Mouse (Mus musculus) hindbrain, embryonic 12.5 days (tissue): ENCODE data around the gene Atp2c2. TPM values are rescaled to one million over a fixed set of nuclear protein-coding genes. Genes with fewer than 3 reads are reported as not detected.

ENCODE experiments used
- ATAC-seq: fragments of 200-750 bp; cut with Nextera tagmentation; 2 replicates; pipeline ENCODE4 v1.8.0; 2017; ENCODE audit warnings: moderate TSS enrichment; ENCODE audit not compliant: low FRiP score
- H3K27ac ChIP-seq: fragments of 300-500 bp; sonication (generic); 2 replicates; pipeline ENCODE4 v1.5.1; 2016; ENCODE audit warnings: mild to moderate bottlenecking
- H3K27me3 ChIP-seq: fragments of 300-500 bp; sonication (generic); 2 replicates; pipeline ENCODE4 v1.6.1; 2016; ENCODE audit warnings: mild to moderate bottlenecking
- H3K36me3 ChIP-seq: fragments of 300-500 bp; sonication (generic); 2 replicates; pipeline ENCODE4 v1.6.1; 2016; ENCODE audit warnings: mild to moderate bottlenecking
- H3K4me1 ChIP-seq: fragments of 300-500 bp; sonication (generic); 2 replicates; pipeline ENCODE4 v1.6.1; 2016
- H3K4me2 ChIP-seq: fragments of 300-500 bp; sonication (generic); replicated peaks from 2 replicates; pipeline ENCODE4 v1.6.1; 2016; ENCODE audit warnings: mild to moderate bottlenecking
- H3K4me3 ChIP-seq: fragments of 300-500 bp; sonication (generic); 2 replicates; pipeline ENCODE4 v1.5.1; 2016; ENCODE audit warnings: mild to moderate bottlenecking
- H3K9ac ChIP-seq: fragments of 300-500 bp; sonication (generic); 2 replicates; pipeline ENCODE4 v1.6.1; 2016; ENCODE audit warnings: mild to moderate bottlenecking, moderate library complexity
- H3K9me3 ChIP-seq: fragments of 300-500 bp; sonication (generic); replicated peaks from 2 replicates; pipeline ENCODE4 v1.6.1; 2016; ENCODE audit warnings: mild to moderate bottlenecking
- whole genome bisulfite sequencing: fragments of 180-500 bp; shearing (Covaris S2); methylation state at CpG from one replicate; pipeline ENCODE4 v1.1.7; 2016; 5-methylcytosine and 5-hydroxymethylcytosine counted together
- polyA plus RNA-seq: library from polyadenylated mRNA; unstranded; fragments of >200 nt; fragmentation: Nextera tagmentation; extraction: Ambion mirVana; gene quantifications from 2 replicates; pipeline ENCODE4 v1.2.1, GENCODE M21; 2016

The Atp2c2 gene
- polyA plus RNA-seq, 1 experiment from 2014 or later: 0.88 TPM

DNA sequence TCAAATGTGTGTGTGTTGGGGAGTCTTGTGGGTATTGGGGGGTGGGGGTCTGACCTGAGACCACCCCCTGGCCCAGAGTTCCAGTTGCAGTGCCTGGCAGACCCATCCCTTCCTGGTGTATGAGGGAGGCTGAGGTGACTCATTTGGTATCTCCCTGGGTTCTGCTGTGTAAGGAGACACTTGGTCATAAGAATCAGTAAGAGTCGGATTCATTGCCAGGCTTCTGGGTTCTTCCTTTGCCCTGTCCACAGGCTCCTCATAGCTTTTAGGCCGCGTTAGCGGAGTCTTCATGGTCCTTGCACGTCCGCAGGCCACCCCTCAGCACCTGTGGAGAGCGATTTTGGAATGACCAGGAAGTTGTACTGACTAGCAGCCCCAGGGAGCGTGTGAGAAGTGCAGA is 8.7 kb downstream of the Atp2c2 start:
- ATAC-seq: no peak
- WGBS: 86% methylated on average over 8 of the region's 8 CpGs
- peaks cover 13% of the 10 kb centered on the region for H3K4me1 ChIP-seq

DNA sequence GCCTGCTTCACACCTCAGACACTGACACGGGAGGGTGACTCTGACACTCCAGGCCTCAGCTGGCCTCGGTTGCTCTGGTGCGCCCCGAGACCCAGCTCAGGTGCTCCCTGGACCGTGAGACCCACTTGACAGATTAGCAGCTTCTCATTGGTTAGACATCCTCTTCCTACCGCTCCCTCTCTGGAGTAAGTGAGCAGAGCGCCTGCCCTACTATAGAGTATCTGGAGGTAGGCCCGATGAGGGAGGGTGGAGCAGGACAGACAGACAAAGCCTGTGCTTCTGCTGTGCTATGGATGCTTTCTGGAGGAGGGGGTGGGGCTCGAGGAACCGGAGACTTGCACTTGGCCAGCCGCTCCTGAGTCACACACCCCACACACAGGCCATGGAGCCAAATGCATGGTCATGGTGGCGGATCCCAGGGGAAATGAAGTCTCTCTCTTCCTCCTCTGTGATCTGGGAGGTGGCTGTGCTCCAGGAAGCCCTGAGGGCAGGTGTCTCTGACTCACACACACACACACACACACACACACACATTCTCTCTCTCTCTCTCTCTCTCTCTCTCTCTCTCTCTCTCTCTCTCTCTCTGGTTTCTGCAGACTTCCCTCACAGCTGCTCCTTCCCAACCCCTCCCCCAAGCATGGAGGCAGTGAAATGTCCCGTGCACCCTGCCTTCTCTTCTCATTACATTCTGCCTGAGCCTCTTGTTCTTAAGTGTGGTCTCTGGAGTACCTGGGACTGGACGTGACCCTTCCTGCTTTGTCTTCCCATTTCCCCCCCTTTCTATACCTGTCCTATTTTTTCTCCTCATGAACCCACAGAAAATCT is 9.3 kb downstream of the Atp2c2 start:
- Histone ChIP-seq H3K9me3 (no peaks in the 10 kb centered on the region), H3K4me2 (no peak overlapping the region), H3K4me3 (no peak overlapping the region), H3K9ac (no peak overlapping the region), H3K4me1 (peaks cover 13% of the 10 kb centered on the region), H3K36me3 (no peaks in the 10 kb centered on the region), H3K27ac (0 out of 2 replicates have a peak overlapping the region, but pooled peaks have one; percentile 3), H3K27me3 (no peaks in the 10 kb centered on the region)
- WGBS: 66% methylated on average over 14 of the region's 14 CpGs
- peak; percentile 50; the same call in 1 of the 2 replicates for ATAC-seq

More for the DNA sequence above, 8.7 kb downstream of the Atp2c2 start:
- no peaks in the 10 kb centered on the region for H3K9me3 ChIP-seq
- H3K4me2 ChIP-seq: no peak overlapping the region
- H3K9ac ChIP-seq: no peak overlapping the region
- 0 out of 2 replicates have a peak overlapping the region, but pooled peaks have one; percentile 3 for H3K27ac ChIP-seq
- H3K36me3 ChIP-seq: no peaks in the 10 kb centered on the region
- H3K27me3 ChIP-seq: no peaks in the 10 kb centered on the region
- no peak overlapping the region for H3K4me3 ChIP-seq

DNA sequence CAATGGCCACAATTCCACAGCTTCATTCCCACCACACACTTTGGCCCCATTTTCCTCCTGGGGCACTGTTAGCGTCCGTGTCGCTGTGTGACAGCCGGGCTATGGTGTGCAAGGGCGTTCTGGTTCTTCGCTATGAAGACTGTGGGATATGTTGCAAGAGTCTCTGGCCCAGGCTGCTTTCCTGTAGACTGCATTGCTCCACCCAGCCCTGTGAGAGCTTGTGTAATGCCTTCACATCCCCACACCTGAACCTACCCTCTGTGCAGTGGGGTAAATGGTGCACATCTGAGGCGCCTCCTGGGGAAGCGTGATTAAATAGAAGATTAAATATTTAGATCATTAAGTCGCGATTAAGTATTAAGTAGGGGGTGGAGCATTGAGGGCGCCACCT is 9.9 kb downstream of the Atp2c2 start:
- H3K9me3 ChIP-seq: no peaks in the 10 kb centered on the region
- H3K4me3 ChIP-seq: no peak overlapping the region
- 0 out of 2 replicates have a peak, but pooled peaks have one; percentile 38 for ATAC-seq
- 74% methylated on average over 11 of the region's 11 CpGs for WGBS
- no peaks in the 10 kb centered on the region for H3K36me3 ChIP-seq
- H3K9ac ChIP-seq: no peak overlapping the region
- no peak overlapping the region for H3K27ac ChIP-seq
- peaks cover 13% of the 10 kb centered on the region for H3K4me1 ChIP-seq
- H3K27me3 ChIP-seq: no peaks in the 10 kb centered on the region
- H3K4me2 ChIP-seq: no peak overlapping the region

DNA sequence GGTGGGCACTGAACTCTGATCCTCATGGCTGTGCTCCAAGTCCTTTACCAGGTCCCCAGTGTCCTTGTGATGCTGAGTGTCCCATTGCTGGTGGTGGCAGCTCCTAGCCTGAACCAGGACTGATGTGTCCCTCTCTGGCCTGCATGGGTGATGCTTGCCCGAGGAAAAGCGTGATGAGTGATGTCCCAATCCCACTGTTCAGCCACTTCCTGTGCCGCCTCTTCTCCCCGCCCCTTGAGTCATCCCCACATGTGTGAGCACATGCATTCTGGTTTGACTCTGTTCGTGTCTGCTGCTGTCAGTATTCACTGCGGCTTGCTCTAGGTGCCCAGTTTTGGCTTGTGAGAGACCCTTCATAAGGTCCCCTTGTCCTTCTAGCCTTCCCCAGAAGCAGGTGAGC is 12.4 kb downstream of the Atp2c2 start:
- no peak overlapping the region for H3K27ac ChIP-seq
- no peak overlapping the region for H3K4me2 ChIP-seq
- no peaks in the 10 kb centered on the region for H3K9me3 ChIP-seq
- H3K27me3 ChIP-seq: 0 out of 2 replicates have a peak, but pooled peaks cover 3% of the 10 kb centered on the region
- 72% methylated on average over 6 of the region's 6 CpGs for WGBS
- H3K4me1 ChIP-seq: peaks cover 15% of the 10 kb centered on the region
- no peak overlapping the region for H3K9ac ChIP-seq
- no peak for ATAC-seq
- H3K4me3 ChIP-seq: no peak overlapping the region
- H3K36me3 ChIP-seq: no peaks in the 10 kb centered on the region

DNA sequence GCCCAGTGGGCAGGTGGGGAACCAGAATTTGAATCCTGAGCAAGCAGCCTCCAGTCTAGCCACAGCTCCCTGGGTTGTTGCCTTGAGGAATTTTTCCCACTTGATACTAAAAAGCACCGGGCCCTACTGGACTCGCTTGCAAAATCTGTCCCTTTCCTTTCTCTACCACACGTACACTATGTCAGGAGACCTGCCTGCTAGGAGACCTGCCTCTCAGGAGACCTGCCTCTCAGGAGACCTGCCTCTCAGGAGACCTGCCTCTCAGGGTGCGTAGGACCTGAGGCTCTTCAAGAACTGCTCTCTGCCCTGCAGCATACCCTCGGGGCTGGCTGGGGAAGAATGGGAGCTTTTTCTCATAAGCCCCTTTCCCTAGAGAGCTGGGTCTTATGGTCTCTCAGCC is 13.6 kb downstream of the Atp2c2 start:
- Histone ChIP-seq H3K9me3 (no peaks in the 10 kb centered on the region), H3K36me3 (no peaks in the 10 kb centered on the region), H3K4me3 (no peak overlapping the region), H3K27ac (no peak overlapping the region), H3K27me3 (0 out of 2 replicates have a peak, but pooled peaks cover 3% of the 10 kb centered on the region), H3K4me1 (peaks cover 15% of the 10 kb centered on the region), H3K9ac (no peak overlapping the region), H3K4me2 (no peak overlapping the region)
- WGBS: 82% methylated on average over 5 of the region's 5 CpGs
- ATAC-seq: no peak

DNA sequence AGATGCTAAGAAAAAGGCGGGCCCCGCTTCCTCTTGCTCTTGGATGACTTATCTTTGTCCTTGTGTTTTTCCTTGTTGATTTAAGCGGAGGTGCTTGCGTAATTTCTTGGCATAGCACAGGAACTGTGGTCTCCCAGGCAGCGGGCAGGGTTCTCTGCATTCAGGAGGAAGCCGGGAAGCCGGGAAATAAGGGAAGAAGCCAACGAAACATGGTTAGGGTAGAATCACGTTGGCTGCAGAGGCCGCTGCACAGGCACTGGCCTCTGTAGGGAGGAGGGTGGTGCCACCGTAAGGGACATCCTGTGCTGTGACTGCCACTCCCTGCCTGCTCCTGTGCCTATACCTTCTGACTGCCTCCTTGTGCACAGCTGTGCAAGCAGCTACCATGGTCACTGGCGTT is 15.4 kb downstream of the Atp2c2 start:
- Histone ChIP-seq H3K4me2 (no peak overlapping the region), H3K9me3 (no peaks in the 10 kb centered on the region), H3K4me3 (no peak overlapping the region), H3K27me3 (0 out of 2 replicates have a peak, but pooled peaks cover 3% of the 10 kb centered on the region), H3K9ac (no peak overlapping the region), H3K36me3 (no peaks in the 10 kb centered on the region), H3K27ac (no peak overlapping the region), H3K4me1 (peaks cover 5% of the 10 kb centered on the region; the same call in 1 of the 2 replicates)
- no peak for ATAC-seq
- WGBS: 80% methylated on average over 12 of the region's 12 CpGs

DNA sequence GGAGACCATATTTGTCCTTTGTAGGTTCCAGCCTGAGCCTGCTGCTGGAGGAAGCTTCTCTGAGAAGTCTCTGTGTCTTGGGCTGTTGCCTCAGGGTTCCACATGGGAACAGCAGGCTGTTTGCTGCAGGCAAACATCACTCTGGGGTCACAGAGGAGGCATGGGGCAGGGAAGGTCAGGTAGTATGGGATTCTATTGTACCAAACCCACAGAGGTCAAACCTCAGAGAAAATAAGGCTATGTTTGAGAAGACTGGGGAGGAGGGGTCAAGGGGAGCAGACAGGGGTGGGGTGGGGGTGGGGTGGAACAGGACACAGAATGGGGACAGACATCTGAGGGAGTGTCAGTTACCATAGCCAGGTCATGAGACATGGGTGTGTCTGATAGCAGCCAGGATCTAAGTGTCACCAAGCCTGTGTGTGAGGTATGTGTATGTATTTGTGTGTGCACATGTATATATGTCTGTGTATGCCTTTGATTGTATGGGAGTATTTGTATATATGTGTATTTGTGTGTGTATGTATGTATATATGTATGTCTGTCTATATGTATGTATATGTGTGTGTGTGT is 17.0 kb downstream of the Atp2c2 start:
- H3K4me3 ChIP-seq: no peak overlapping the region
- H3K27me3 ChIP-seq: 0 out of 2 replicates have a peak, but pooled peaks cover 3% of the 10 kb centered on the region
- no peak overlapping the region for H3K4me2 ChIP-seq
- H3K36me3 ChIP-seq: no peaks in the 10 kb centered on the region
- no peaks in the 10 kb centered on the region for H3K9me3 ChIP-seq
- H3K27ac ChIP-seq: no peak overlapping the region
- peaks cover 5% of the 10 kb centered on the region; the same call in 1 of the 2 replicates for H3K4me1 ChIP-seq
- ATAC-seq: no peak
- H3K9ac ChIP-seq: no peak overlapping the region

DNA sequence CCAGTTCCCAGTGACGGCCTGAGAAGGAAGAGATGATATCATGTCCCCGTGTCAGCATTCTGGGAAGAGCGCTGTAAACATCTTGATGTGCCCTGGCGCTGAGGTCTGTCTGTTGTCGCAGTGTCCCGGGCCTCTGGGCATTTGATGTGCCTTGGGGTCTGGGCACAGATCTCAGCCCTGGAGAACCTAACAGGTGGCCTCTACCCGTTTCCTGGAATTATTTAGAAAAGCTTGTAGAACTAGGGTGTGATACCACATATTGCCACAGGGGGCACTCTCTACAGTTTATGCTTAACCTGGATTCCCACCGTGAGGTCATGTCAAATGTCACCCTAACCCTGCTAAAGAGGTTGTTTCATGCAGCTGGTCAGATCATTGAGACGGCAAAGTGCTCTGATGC is 18.0 kb downstream of the Atp2c2 start:
- no peak overlapping the region for H3K4me2 ChIP-seq
- H3K4me3 ChIP-seq: no peak overlapping the region
- ATAC-seq: no peak
- no peak overlapping the region for H3K9ac ChIP-seq
- H3K27ac ChIP-seq: no peak overlapping the region
- H3K36me3 ChIP-seq: no peaks in the 10 kb centered on the region
- H3K27me3 ChIP-seq: 0 out of 2 replicates have a peak, but pooled peaks cover 3% of the 10 kb centered on the region
- 65% methylated on average over 9 of the region's 9 CpGs for WGBS
- no peaks in the 10 kb centered on the region for H3K9me3 ChIP-seq
- peaks cover 5% of the 10 kb centered on the region; the same call in 1 of the 2 replicates for H3K4me1 ChIP-seq

DNA sequence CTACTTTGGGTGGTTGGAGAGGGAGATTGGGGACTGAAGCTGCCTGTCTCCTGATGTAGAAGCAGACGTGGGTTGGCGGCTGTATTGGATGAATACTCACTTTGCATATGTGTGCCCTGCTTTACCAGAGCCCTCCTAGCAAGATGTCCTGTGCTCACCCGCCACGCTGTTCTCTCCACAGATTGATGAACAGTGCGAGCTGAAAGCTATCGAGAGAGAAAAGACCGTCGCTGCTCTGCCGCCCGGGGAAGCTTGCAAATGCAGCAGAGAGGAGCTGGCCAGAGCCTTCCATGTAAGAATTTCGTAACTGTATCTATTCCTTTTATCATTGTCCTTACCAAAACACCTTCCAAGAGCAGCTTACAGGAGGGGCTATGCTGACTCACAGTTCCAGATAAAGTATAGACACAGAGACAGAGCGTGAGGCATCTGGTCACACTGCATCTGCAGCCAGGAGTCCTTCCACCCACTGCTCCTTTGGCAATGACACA is 19.2 kb downstream of the Atp2c2 start:
- Histone ChIP-seq H3K4me2 (no peak overlapping the region), H3K27me3 (0 out of 2 replicates have a peak, but pooled peaks cover 3% of the 10 kb centered on the region), H3K9ac (no peak overlapping the region), H3K4me3 (no peak overlapping the region), H3K9me3 (no peaks in the 10 kb centered on the region), H3K36me3 (no peaks in the 10 kb centered on the region), H3K4me1 (peaks cover 5% of the 10 kb centered on the region; the same call in 1 of the 2 replicates), H3K27ac (no peak overlapping the region)
- WGBS: 68% methylated on average over 12 of the region's 12 CpGs
- ATAC-seq: no peak

DNA sequence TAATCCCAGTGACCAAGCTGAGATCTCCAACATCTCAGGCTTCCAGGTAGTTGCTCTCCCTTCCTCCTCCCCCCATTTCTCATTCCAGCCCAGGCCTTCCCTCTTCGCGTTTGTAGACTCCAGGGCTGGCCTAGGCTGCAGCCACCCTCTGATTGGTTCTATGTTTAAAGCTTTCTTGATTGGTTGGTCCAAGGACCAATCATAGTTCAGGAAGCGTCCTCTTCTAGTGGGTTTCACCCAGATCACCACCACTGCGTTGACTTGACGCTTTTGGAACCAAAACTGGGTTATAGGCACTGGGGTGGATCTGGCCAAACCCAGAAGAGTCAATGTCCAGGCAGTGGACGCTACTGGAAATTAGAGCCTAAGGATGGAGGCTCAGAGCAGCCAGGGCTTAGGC is 22.5 kb downstream of the Atp2c2 start:
- Histone ChIP-seq H3K4me1 (peaks cover 3% of the 10 kb centered on the region; the same call in 1 of the 2 replicates), H3K9ac (no peak overlapping the region), H3K9me3 (no peaks in the 10 kb centered on the region), H3K27me3 (no peaks in the 10 kb centered on the region), H3K27ac (no peak overlapping the region), H3K4me2 (no peak overlapping the region), H3K36me3 (no peaks in the 10 kb centered on the region), H3K4me3 (no peak overlapping the region)
- ATAC-seq: no peak
- WGBS: 52% methylated on average over 6 of the region's 6 CpGs

DNA sequence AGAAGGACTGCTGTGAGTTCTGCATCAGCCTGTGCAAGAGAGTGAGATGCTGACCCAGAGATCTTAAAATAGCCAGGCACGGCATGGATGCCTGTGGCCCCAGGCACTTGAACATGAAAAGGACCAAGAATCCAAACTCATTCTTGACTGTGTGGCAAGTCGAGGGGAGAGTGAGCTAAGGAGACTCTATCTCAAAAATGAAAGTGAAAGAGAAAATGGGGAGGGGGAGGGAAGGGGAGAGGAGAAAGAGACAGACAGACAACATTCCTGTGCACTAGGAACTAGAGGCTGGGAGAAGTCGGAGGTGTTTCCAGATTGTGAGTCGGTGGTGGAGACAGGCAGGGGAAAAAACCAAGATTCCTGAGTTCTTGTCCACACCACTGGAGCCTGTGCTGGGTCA is 23.9 kb downstream of the Atp2c2 start:
- H3K4me3 ChIP-seq: no peak overlapping the region

DNA sequence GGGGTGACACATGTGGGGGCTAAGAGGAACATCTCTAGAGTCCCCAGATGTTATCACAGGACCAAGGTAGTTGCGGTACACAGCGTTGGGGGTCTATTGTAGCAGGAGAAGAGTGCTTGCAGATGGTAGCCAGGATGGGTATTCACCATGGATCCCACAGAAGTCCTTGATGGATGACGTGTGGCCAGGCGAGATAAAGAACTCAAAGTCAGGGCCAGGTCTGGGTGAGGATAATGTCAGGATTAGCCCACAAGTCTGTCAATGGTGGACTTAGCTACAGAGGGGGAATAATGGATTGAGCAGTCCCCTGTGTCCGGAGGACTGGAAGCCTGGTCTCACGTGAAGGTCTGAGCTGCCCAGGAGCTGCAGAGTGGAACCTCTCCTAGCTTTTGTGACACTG is 24.8 kb downstream of the Atp2c2 start:
- Histone ChIP-seq H3K27me3 (no peaks in the 10 kb centered on the region), H3K9me3 (no peaks in the 10 kb centered on the region), H3K9ac (no peak overlapping the region), H3K27ac (no peak overlapping the region), H3K36me3 (no peaks in the 10 kb centered on the region), H3K4me3 (no peak overlapping the region), H3K4me2 (no peak overlapping the region), H3K4me1 (no peaks in the 10 kb centered on the region)
- 87% methylated on average over 6 of the region's 6 CpGs for WGBS
- no peak for ATAC-seq

More for the DNA sequence above, 23.9 kb downstream of the Atp2c2 start:
- Histone ChIP-seq H3K9ac (no peak overlapping the region), H3K4me2 (no peak overlapping the region), H3K36me3 (no peaks in the 10 kb centered on the region), H3K4me1 (peaks cover 2% of the 10 kb centered on the region; the same call in 1 of the 2 replicates), H3K27ac (no peak overlapping the region), H3K27me3 (no peaks in the 10 kb centered on the region), H3K9me3 (no peaks in the 10 kb centered on the region)
- ATAC-seq: no peak
- 77% methylated on average over 4 of the region's 4 CpGs for WGBS
